Mouse (Mus musculus): ENCODE data around the gene Nptxr.

DNA sequence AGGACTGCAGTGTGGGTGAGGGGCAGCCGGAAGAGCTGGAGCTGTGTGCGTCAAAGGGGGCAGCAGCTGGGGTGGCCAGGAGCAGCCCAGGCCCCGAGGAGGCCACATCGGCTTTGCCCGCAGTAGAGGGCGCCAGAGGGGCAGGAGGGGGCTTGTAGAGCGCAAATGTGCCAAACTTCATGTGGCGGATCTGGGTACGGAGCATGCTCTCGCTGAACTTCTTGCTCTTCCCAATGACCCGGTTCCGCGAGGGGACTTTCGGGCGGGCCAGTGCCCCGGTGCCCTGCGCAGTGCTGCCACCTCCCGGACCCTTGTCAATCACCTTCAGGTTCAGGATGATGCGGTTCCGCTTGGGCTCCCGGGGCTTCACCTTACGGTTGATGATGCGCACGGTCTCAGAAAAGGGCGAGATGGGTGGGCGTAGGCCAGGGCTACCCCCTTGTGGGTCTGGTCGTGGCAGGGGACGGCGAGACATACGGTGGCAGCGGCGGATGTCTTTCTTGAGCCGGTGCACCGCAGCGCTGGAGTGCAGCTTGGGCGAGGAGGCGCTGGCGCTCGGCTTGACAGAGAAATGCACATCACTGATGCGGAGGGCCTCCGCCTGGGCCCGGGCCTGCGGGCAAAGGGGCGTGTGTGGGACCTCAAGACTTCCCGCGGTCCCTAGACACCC, 23.9 kb upstream of the Nptxr start:
- TF ChIP-seq CTCF (IDR thresholded peaks at IDR 0.05; ENCODE audit: extremely low read depth, insufficient read length, insufficient replicate concordance, low read depth, low read length) (no peak; the same call in 1 of the 2 replicates), POLR2A (IDR thresholded peaks at IDR 0.05; ENCODE audit: low read depth, low read length) (no peak)
